Mouse (Mus musculus) liver, embryonic 11.5 days (tissue): ENCODE measurements around the gene Grik2. TPM values are rescaled to one million over a fixed set of nuclear protein-coding genes. Genes with fewer than 3 reads are reported as not detected.

Experiments
- ATAC-seq: fragments of 200-750 bp; cut with Nextera tagmentation; replicated peaks from 2 replicates; pipeline ENCODE4 v1.8.0; 2017; ENCODE audit warnings: moderate number of reproducible peaks, mild to moderate bottlenecking, moderate TSS enrichment, moderate library complexity; ENCODE audit not compliant: low FRiP score
- DNase-seq: peaks from one replicate; pipeline ENCODE4 v3.0.0-alpha.2; 2017; ENCODE audit warnings: low spot score
- H3K27ac ChIP-seq: fragments of 300-500 bp; sonication (generic); 2 replicates; pipeline ENCODE4 v1.5.1; 2014; ENCODE audit warnings: mild to moderate bottlenecking, low read depth, low read length, control low read depth
- H3K27me3 ChIP-seq: fragments of 300-500 bp; sonication (generic); replicated peaks from 2 replicates; pipeline ENCODE4 v1.6.1; 2014; ENCODE audit warnings: low read length, mixed read lengths; ENCODE audit not compliant: control insufficient read depth, insufficient read depth
- H3K36me3 ChIP-seq: fragments of 300-500 bp; sonication (generic); 2 replicates; pipeline ENCODE4 v1.6.1; 2014; ENCODE audit warnings: mild to moderate bottlenecking, low read length, moderate library complexity, mixed read lengths; ENCODE audit not compliant: control insufficient read depth, insufficient read depth
- H3K4me1 ChIP-seq: fragments of 300-500 bp; sonication (generic); replicated peaks from 2 replicates; pipeline ENCODE4 v1.6.1; 2014; ENCODE audit warnings: low read length, mixed read lengths; ENCODE audit not compliant: control insufficient read depth, insufficient read depth
- H3K4me2 ChIP-seq: fragments of 300-500 bp; sonication (generic); 2 replicates; pipeline ENCODE4 v1.6.1; 2014; ENCODE audit warnings: mild to moderate bottlenecking, control low read depth, moderate library complexity
- H3K4me3 ChIP-seq: fragments of 300-500 bp; sonication (generic); 2 replicates; pipeline ENCODE4 v1.5.1; 2014; ENCODE audit warnings: low read depth, low read length, control low read depth
- H3K9ac ChIP-seq: fragments of 300-500 bp; sonication (generic); 2 replicates; pipeline ENCODE4 v1.6.1; 2014; ENCODE audit warnings: low read depth, low read length, control low read depth
- H3K9me3 ChIP-seq: fragments of 300-500 bp; sonication (generic); 2 replicates; pipeline ENCODE4 v1.6.1; 2016; ENCODE audit warnings: low read length, inconsistent platforms, mixed read lengths; ENCODE audit not compliant: control insufficient read depth
- WGBS: fragments of 180-500 bp; shearing (Covaris S2); extraction: QIAGEN DNeasy Blood & Tissue Kit; methylation state at CpG from one replicate; pipeline ENCODE4 v1.1.7; 2014; 5-methylcytosine and 5-hydroxymethylcytosine counted together
- polyA plus RNA-seq: library from polyadenylated mRNA; unstranded; fragments of >200 nt; fragmentation: Nextera tagmentation; extraction: Ambion mirVana; gene quantifications from 2 replicates; pipeline ENCODE4 v1.2.1, GENCODE M21; 2014

Grik2 gene
- polyA plus RNA-seq, 1 experiment from 2014 or later, result 0.53 TPM

- DNase-seq (no peak), ATAC-seq (no peak)
- no peaks in the 10 kb centered on the region for H3K27me3 ChIP-seq
- no peak overlapping the region for H3K4me3 ChIP-seq
- H3K9me3 ChIP-seq, result no peaks in the 10 kb centered on the region
- no peak overlapping the region for H3K4me2 ChIP-seq
- no peaks in the 10 kb centered on the region for H3K36me3 ChIP-seq
- 78% methylated on average over 2 of the region's 2 CpGs for WGBS
- no peak overlapping the region for H3K9ac ChIP-seq
- no peaks in the 10 kb centered on the region for H3K4me1 ChIP-seq
- no peak overlapping the region for H3K27ac ChIP-seq
These were observed 190.9 kb downstream of the Grik2 start for GRCm38 (mm10) chr10:49597652-49598051.

- no peaks in the 10 kb centered on the region for H3K27me3 ChIP-seq
- H3K4me3 ChIP-seq, result no peak overlapping the region
- no peaks in the 10 kb centered on the region for H3K9me3 ChIP-seq
- no peak overlapping the region for H3K4me2 ChIP-seq
- WGBS, result 80% methylated on average over 7 of the region's 7 CpGs
- H3K4me1 ChIP-seq, result no peaks in the 10 kb centered on the region
- H3K27ac ChIP-seq, result no peak overlapping the region
- ATAC-seq, result no peak
- no peak overlapping the region for H3K9ac ChIP-seq
- no peaks in the 10 kb centered on the region for H3K36me3 ChIP-seq
- DNase-seq, result no peak
These were observed 215.1 kb downstream of the Grik2 start for GRCm38 (mm10) chr10:49573514-49573913.

GRCm38 (mm10) chr10:49559872-49560407 is 228.6 kb downstream of the Grik2 start:
- 82% methylated on average over 1 of the region's 1 CpGs for WGBS
- DNase-seq (no peak), ATAC-seq (no peak)
- Histone ChIP-seq H3K9ac (no peak overlapping the region), H3K27me3 (no peaks in the 10 kb centered on the region), H3K4me1 (no peaks in the 10 kb centered on the region), H3K9me3 (no peaks in the 10 kb centered on the region), H3K4me3 (no peak overlapping the region), H3K27ac (no peak overlapping the region), H3K4me2 (no peak overlapping the region), H3K36me3 (no peaks in the 10 kb centered on the region)

GRCm38 (mm10) chr10:49542249-49542648 is 246.3 kb downstream of the Grik2 start:
- Histone ChIP-seq H3K36me3 (no peaks in the 10 kb centered on the region), H3K9me3 (no peaks in the 10 kb centered on the region), H3K4me1 (no peaks in the 10 kb centered on the region), H3K9ac (no peak overlapping the region), H3K27me3 (no peaks in the 10 kb centered on the region), H3K27ac (no peak overlapping the region), H3K4me3 (no peak overlapping the region), H3K4me2 (no peak overlapping the region)
- no peak for ATAC-seq
- WGBS, result 44% methylated on average over 1 of the region's 1 CpGs
- no peak for DNase-seq

GRCm38 (mm10) chr10:49519752-49520151 is 268.8 kb downstream of the Grik2 start:
- WGBS, result 90% methylated on average over 1 of the region's 1 CpGs
- ATAC-seq (no peak), DNase-seq (no peak)
- no peaks in the 10 kb centered on the region for H3K9me3 ChIP-seq
- no peak overlapping the region for H3K27ac ChIP-seq
- no peak overlapping the region for H3K9ac ChIP-seq
- no peak overlapping the region for H3K4me3 ChIP-seq
- H3K4me1 ChIP-seq, result no peaks in the 10 kb centered on the region
- no peaks in the 10 kb centered on the region for H3K36me3 ChIP-seq
- no peaks in the 10 kb centered on the region for H3K27me3 ChIP-seq
- H3K4me2 ChIP-seq, result no peak overlapping the region

- H3K9me3 ChIP-seq, result no peaks in the 10 kb centered on the region
- no peak overlapping the region for H3K4me2 ChIP-seq
- H3K4me3 ChIP-seq, result no peak overlapping the region
- no peaks in the 10 kb centered on the region for H3K27me3 ChIP-seq
- 40% methylated on average over 1 of the region's 1 CpGs for WGBS
- no peak overlapping the region for H3K9ac ChIP-seq
- no peaks in the 10 kb centered on the region for H3K36me3 ChIP-seq
- H3K27ac ChIP-seq, result no peak overlapping the region
- ATAC-seq (no peak), DNase-seq (no peak)
- H3K4me1 ChIP-seq, result no peaks in the 10 kb centered on the region
These were observed 287.9 kb downstream of the Grik2 start for GRCm38 (mm10) chr10:49500628-49501027.

GRCm38 (mm10) chr10:49497302-49497701 is 291.3 kb downstream of the Grik2 start:
- no peaks in the 10 kb centered on the region for H3K27me3 ChIP-seq
- no peak overlapping the region for H3K4me2 ChIP-seq
- no peaks in the 10 kb centered on the region for H3K36me3 ChIP-seq
- DNase-seq, result no peak
- H3K27ac ChIP-seq, result no peak overlapping the region
- 68% methylated on average over 1 of the region's 1 CpGs for WGBS
- no peak for ATAC-seq
- H3K9ac ChIP-seq, result no peak overlapping the region
- no peaks in the 10 kb centered on the region for H3K4me1 ChIP-seq
- H3K9me3 ChIP-seq, result no peaks in the 10 kb centered on the region
- no peak overlapping the region for H3K4me3 ChIP-seq

- ATAC-seq (no peak), DNase-seq (no peak)
- 59% methylated on average over 4 of the region's 4 CpGs for WGBS
- Histone ChIP-seq H3K27me3 (no peaks in the 10 kb centered on the region), H3K36me3 (no peaks in the 10 kb centered on the region), H3K4me2 (no peak overlapping the region), H3K27ac (no peak overlapping the region), H3K9ac (no peak overlapping the region), H3K9me3 (no peaks in the 10 kb centered on the region), H3K4me3 (no peak overlapping the region), H3K4me1 (no peaks in the 10 kb centered on the region)
These were observed 307.1 kb downstream of the Grik2 start for GRCm38 (mm10) chr10:49481439-49481838.

- no peaks in the 10 kb centered on the region for H3K9me3 ChIP-seq
- no peak overlapping the region for H3K27ac ChIP-seq
- H3K4me2 ChIP-seq, result no peak overlapping the region
- 75% methylated on average over 5 of the region's 5 CpGs for WGBS
- ATAC-seq, result no peak
- no peak for DNase-seq
- no peak overlapping the region for H3K4me3 ChIP-seq
- no peaks in the 10 kb centered on the region for H3K36me3 ChIP-seq
- H3K9ac ChIP-seq, result no peak overlapping the region
- no peaks in the 10 kb centered on the region for H3K27me3 ChIP-seq
- H3K4me1 ChIP-seq, result no peaks in the 10 kb centered on the region
These were observed 308.3 kb downstream of the Grik2 start for GRCm38 (mm10) chr10:49480085-49480749.
